Mouse (Mus musculus) layer of hippocampus, adult 9-10 months (tissue): ENCODE results near the gene Olfr19.
"Not testable (repeated sequence)": the region's sequence is repeated elsewhere in the genome, so short reads cannot be mapped to it uniquely, and the experiment has no call there.

Experiments used
- DNase-seq: peaks from one replicate; pipeline ENCODE4 v3.0.0; 2022; ENCODE audit warnings: low spot score

The Olfr19 gene

DNA sequence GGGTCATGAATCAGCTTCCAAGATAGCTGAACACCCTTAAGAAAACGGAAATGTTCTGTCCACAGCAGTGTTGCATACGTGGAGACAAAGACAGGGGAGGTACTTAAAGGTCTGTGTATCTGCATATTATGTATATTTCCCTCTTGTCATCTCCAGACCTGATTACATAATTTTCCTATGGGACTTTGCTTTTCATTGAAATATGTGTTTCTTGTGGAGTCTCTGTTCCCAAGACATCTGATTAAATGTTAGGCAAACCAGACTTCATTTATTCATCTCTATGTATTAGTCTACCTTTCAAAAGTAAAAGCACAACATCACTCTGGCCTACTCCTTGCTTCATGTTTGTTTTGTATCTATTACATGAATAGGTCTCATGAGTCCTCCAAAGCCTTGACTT is at the start of gene Olfr19:
Gene Olfr19 (minus strand): TSS at position 101 of the 400 bp plus-strand sequence.
- DNase-seq: no peak

DNA sequence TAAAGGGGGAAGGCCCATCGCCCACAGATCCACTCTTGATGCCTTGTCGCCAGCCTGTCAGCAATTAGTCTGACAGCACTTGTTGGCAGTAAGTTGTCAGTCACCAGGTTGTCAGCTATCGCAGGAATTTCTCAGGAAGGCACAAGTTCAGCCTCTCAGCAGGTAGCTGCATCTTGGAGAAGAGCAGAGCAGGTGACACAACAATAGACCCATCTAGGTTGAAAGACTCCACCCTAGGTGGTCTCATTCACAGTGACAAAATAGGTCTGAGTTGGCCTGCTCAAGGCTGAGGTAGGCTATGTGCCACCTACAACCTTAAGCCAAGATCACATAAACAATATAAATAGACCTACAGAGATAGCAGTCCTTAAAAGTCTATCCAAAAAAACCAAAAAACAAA is 8.8 kb upstream of the Olfr19 start:
- DNase-seq: no peak

DNA sequence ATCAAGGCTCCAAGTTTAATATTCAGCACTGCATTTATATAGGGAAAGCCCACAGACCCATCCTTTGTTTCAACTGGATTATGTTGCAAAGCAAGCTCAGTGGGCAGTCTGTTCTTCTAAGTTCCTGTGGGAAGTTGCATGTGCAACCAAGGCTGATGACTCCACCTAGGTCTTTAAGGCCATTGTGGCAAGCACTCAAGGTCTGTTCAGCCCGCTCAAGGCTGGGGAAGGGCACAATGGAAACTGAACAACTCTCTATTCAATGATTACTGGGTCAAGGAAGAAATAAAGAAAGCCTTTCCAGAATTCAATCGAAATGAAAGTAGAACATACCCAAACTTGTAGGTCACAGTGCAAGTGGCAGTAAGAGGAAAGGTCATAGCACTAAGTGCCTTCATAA is 7.8 kb upstream of the Olfr19 start:
- no peak for DNase-seq

DNA sequence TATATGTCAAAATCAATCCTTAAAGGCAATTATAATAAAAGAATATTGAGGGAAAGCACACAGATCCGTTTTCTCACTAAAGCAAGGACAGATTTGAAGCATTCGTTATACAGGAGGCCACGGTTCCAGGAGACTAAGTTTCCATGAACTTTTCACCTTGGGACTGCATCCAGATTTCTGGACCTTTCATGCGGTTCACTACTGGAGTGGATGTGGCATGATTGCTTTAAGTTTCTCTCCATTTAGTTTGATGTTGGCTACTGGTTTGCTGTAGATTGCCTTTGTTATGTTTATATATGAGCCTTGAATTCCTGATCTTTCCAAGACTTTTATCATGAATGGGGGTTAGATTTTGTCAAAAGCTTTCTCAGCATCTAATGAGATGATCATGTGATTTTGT is 11.2 kb downstream of the Olfr19 start:
- no peak for DNase-seq

DNA sequence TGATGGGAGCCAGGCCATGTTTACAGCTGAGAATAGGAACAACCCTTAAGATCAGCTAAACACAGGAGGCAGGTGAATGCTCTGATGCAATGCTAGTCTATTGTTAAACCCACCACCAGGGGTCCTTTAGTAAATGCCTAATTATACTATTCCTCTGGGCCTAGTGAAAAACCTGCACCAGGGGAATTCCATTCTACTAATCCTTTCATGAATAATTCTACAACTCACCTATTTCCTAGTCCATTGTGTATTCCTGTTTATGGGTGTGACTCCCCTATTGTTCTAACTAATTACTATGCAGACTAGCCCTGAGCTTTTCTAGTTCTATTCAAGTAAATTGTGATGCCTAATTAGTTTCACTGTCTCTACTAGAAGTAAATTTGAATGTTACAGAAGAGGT is 11.7 kb downstream of the Olfr19 start:
- not testable (repeated sequence) for DNase-seq

DNA sequence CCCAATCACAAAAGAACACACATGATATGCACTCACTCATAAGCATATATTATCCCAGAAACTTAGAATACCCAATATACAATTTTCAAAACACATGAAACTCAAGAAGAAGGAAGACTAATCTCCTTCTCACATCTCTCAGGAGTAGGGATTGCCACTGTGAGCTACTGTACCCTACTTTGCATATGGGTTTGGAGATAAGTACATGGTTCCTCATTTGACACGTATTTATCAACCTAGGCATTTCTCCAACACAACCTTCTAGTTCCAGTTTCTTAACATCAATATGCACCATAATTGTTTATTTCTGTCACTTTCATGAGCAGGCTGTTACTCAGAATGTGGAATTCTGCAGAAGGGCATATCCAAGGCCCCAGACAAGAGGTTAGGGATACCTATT is 31.1 kb downstream of the Olfr19 start:
- no peak for DNase-seq

DNA sequence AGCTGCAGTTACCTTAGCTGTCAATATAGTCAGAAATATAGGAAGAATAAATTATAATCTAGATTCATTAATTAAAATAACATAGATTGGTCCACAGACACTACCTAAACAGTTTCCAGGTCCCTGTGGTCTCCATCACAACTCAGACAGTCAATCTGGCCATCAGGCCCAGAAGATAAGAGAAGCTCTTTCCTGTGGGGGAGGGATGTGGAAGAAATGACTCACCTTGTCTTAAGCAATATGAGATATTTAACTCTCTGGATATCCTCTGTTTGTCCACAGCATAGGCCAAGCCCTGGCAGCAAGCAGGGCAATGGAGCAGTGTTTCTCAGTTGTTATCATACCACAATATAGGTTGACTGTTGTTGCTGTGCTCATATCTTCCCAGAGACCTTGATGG is 42.5 kb downstream of the Olfr19 start:
- DNase-seq: no peak
